Mouse (Mus musculus) E14TG2a.4 (cell line): ENCODE data around the gene Vmn2r90.
A peak's percentile ranks its signal among the peaks of the same experiment; 100 is the strongest.
"Not testable (repeated sequence)": the region's sequence is repeated elsewhere in the genome, so short reads cannot be mapped to it uniquely, and the experiment has no call there.

Experiments
- H3K27me3 ChIP-seq: 2 replicates; pipeline ENCODE4 v1.6.1; 2014; ENCODE audit warnings: low read length, control low read depth; ENCODE audit not compliant: insufficient read depth
- H3K36me3 ChIP-seq: 2 replicates; pipeline ENCODE4 v1.6.1; 2014; ENCODE audit warnings: low read length, control low read depth; ENCODE audit not compliant: insufficient read depth
- H3K4me1 ChIP-seq: replicated peaks from 2 replicates; pipeline ENCODE4 v1.6.1; 2014; ENCODE audit warnings: low read depth, low read length, control low read depth
- H3K4me3 ChIP-seq: replicated peaks from 2 replicates; pipeline ENCODE4 v1.5.1; 2014; ENCODE audit warnings: mild to moderate bottlenecking, low read length
- H3K9me3 ChIP-seq: 2 replicates; pipeline ENCODE4 v1.6.1; 2014; ENCODE audit warnings: low read length, control low read depth
- CTCF ChIP-seq: conservative IDR thresholded peaks from 2 replicates; pipeline ENCODE4 v1.5.1; 2014; ENCODE audit warnings: low read length
- NANOG ChIP-seq: IDR thresholded peaks from 2 replicates; pipeline ENCODE4 v1.6.1; 2014; ENCODE audit warnings: borderline replicate concordance, low read length, mixed read lengths
- POU5F1 ChIP-seq: IDR thresholded peaks from 2 replicates; pipeline ENCODE4 v1.6.1; 2014; ENCODE audit warnings: low read length, borderline replicate concordance

The Vmn2r90 gene

DNA sequence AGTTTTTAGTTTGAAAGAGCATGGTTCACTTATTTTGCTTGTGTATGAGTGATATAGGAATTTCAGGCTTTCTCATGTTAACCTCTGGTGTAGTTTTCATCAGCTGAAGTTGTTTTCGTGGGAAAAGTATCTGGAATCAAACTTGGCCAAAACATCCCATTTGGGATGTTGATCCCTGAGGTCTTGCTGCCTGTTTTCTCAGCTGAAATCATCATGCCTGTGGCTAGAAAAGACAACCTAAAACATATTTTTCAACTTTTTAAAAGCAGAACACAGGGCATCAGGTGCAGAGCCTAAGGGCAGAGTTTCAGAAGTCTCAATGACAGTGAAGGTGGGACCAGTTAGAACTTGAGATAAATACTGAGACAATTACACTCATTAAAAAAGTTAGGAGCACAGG lies at the start of gene Vmn2r90:
Gene Vmn2r90, plus strand, starts transcription at position 301 of the 400 bp plus-strand sequence.
- Histone ChIP-seq H3K27me3 (no peaks in the 10 kb centered on the region), H3K9me3 (no peaks in the 10 kb centered on the region), H3K4me3 (no peak within 1 kb of the TSS), H3K4me1 (no peaks in the 10 kb centered on the region), H3K36me3 (no peaks in the 10 kb centered on the region)
- no peak for TF ChIP-seq POU5F1
- no peak for TF ChIP-seq CTCF
- no peak for TF ChIP-seq NANOG

DNA sequence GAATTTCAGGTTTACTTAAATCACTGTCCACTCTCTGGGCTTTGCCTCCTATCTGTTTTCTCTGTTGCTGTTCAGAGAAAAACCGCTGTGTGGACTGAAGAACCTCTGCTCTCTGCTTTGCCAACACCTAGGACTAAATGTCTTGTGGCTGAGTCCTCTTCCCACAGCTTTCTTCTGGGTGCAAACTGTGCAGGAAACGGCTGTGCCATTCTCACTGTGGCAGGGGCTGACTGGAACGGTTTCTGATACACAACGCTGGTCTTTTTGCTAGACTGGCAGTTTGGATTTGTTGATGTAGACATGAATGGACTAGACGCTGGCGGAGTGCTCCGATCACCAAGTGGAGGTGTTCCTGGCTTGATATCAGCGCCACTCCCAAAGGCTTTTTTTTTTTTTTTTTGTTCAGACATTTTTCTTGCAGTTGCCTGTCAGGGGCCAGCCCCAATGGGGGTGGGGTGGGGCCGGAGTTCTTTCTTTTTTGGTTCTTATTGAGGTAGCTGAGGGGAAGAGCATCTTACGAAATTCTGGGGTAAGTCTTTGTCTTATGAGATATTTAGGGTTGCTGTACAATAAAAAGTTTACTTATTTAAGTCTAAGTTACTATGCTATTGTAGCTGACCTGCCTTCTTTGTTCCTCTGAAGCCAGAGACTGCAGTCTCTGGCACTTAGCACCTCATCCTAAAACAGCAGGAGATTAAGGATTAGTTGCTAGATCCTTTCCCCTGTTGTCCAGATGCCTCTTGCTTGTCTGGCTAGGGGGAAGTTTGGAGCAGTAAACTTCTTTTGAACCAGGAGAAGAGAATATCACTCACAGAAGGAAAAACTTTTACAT lies 48.3 kb upstream of the Vmn2r90 start:
- Histone ChIP-seq H3K4me3 (peak overlapping the region; percentile 45; the same call in 1 of the 2 replicates), H3K36me3 (no peaks in the 10 kb centered on the region), H3K9me3 (0 out of 2 replicates have a peak, but pooled peaks cover 5% of the 10 kb centered on the region), H3K27me3 (0 out of 2 replicates have a peak, but pooled peaks cover 5% of the 10 kb centered on the region), H3K4me1 (peaks cover 18% of the 10 kb centered on the region)
- no peak for TF ChIP-seq CTCF
- peak; percentile 67; the same call in 1 of the 2 replicates for TF ChIP-seq NANOG

DNA sequence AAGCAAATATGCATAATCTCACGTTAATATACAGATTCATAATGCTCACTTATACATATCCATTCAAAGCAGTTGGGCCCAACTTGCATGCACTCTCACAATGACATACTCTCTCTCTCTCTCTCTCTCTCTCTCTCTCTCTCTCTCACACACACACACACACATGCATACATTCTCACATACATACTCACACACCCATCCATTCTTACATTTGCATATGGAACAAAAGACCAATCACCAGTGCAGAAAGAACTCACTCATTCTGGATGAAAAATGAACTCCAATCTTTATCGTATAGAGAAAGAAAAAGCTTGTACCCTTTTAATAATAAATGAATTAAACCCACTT lies 47.7 kb upstream of the Vmn2r90 start:
- no peak for TF ChIP-seq POU5F1
- no peak for TF ChIP-seq CTCF
- TF ChIP-seq NANOG, result no peak
- H3K27me3 ChIP-seq, result 0 out of 2 replicates have a peak, but pooled peaks cover 5% of the 10 kb centered on the region
- H3K9me3 ChIP-seq, result 0 out of 2 replicates have a peak, but pooled peaks cover 5% of the 10 kb centered on the region
- peaks cover 18% of the 10 kb centered on the region for H3K4me1 ChIP-seq
- H3K4me3 ChIP-seq, result no peak overlapping the region
- H3K36me3 ChIP-seq, result no peaks in the 10 kb centered on the region

DNA sequence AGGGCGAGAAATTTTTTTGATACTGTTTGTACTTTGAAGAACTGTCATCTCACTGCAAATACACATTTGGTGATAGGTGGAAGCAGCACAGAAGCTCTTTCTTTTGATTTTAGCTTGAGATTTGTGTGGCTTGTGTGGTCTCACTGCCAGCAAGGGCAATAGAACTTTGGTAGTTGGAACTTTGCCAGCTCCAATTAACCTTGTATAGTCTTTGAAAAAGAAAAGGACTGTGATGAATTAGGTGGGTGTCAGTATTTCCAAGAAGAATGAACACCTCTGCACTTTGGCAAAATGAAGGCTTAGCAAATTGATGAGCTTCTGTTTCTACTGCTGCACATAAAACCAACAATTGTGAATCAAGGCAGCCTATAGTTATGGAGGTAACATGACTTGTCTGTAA lies 24.8 kb upstream of the Vmn2r90 start:
- no peaks in the 10 kb centered on the region for H3K27me3 ChIP-seq
- H3K4me3 ChIP-seq, result no peak overlapping the region
- H3K4me1 ChIP-seq, result no peaks in the 10 kb centered on the region
- no peaks in the 10 kb centered on the region for H3K36me3 ChIP-seq
- no peaks in the 10 kb centered on the region for H3K9me3 ChIP-seq
- TF ChIP-seq POU5F1 (no peak), NANOG (no peak), CTCF (no peak)

DNA sequence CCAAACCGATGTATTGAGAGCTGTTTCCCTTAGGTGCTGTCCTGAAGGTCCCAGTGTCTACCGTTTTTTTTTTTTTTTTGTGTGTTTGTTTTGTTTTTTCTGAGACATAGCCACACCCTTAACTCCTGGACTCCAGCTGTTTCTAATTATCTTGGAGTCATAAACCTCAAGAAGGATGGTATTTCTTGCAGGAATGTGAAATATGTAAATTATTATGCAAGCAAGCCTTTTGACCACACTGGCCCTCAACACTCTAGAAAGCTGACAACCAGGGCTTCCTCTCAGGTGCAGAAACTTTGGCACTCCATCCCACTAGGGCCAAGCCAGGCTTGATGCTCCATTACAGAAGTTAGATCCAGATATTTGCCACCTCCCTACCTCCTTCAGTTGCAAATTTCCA lies 12.9 kb upstream of the Vmn2r90 start:
- Histone ChIP-seq H3K4me3 (no peak overlapping the region), H3K27me3 (no peaks in the 10 kb centered on the region), H3K4me1 (no peaks in the 10 kb centered on the region), H3K36me3 (no peaks in the 10 kb centered on the region), H3K9me3 (no peaks in the 10 kb centered on the region)
- TF ChIP-seq CTCF (no peak), POU5F1 (no peak), NANOG (no peak)

DNA sequence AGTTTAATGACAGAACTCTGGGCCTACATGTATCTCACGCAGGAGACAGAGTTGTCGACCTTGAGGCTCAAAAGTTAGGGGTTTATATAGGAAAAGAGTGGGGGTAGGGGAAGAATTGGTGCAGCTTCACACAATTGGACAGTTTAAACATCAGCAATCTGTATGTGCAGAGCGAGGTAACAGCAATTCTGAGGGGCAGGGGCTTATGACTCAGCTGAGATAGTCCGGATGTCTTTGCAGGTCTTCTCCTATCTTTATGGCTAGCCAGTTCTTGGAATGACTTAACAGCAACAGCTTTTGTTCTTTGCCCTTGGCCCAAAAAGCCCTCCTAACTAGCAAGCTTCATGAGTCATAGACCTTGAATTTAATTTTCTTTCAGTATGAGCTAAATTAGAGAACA lies 28.8 kb downstream of the Vmn2r90 start:
- H3K9me3 ChIP-seq, H3K4me3 ChIP-seq, H3K27me3 ChIP-seq, H3K36me3 ChIP-seq: not testable (repeated sequence)
- H3K4me1 ChIP-seq, result peaks cover 22% of the 10 kb centered on the region

DNA sequence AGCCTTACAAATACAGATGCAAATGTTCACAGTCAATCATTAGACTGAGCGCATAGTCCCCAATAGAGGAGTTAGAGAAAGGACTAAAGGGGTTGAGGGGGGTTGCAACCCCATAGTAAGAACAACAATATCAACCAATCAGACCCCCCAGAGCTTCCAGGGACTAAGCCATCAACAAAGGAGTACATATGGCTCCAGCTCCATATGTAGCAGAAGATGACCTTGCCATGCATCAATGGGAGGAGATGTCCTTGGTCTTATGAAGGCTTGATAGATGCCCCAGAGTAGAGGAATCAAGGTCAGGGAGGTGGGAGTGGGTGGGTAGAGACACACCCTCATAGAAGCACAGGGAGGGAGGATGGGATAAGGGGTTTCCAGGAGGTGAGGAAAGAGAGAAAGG lies 35.1 kb downstream of the Vmn2r90 start:
- no peaks in the 10 kb centered on the region for H3K9me3 ChIP-seq
- no peaks in the 10 kb centered on the region for H3K27me3 ChIP-seq
- H3K36me3 ChIP-seq, result no peaks in the 10 kb centered on the region
- H3K4me3 ChIP-seq, result no peak overlapping the region
- peaks cover 30% of the 10 kb centered on the region for H3K4me1 ChIP-seq
- no peak for TF ChIP-seq CTCF
- TF ChIP-seq NANOG, result peak; percentile 99

DNA sequence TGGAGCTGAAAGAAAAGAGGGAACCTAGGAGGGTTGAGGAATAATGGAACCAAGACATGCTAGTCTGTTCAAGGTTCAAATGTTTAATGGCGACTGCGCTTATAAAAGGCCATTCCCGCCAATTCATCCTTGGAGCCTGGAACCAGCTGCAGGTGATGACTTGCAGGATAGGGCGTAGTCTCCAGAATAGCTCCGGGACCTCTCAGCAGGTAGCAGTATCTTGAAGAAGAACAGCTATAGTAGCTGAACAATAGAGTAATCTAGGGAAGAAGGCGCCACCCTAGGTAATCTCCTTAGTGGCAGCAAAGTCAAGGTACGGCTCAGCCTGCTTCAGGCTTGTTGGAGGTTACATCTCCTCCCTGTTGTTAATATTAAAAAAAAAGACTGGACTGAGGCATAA lies 35.8 kb downstream of the Vmn2r90 start:
- H3K9me3 ChIP-seq, H3K27me3 ChIP-seq, H3K36me3 ChIP-seq: not testable (repeated sequence)
- Histone ChIP-seq H3K4me1 (peaks cover 27% of the 10 kb centered on the region), H3K4me3 (peak overlapping the region; percentile 39; the same call in 1 of the 2 replicates)
- TF ChIP-seq NANOG, result peak; percentile 72; the same call in 1 of the 2 replicates

DNA sequence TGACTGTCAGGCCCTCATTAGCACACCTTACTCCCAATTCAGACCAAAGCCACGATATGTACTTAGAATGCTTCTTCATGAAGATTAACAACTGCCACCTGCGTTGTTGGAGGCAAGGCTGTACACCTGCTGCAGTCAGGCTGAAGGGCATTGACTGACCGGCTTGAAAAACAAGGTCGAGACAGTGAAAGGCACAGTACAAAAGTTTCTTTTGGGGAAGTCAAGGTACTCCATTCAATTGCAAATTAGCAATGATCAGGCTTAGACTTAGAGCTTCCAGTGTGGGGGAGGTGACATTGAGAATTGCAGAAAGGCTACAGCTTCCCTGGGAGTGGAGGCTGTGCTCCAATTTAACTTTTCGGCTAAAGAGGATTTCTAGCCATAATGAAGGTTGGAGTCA lies 36.4 kb downstream of the Vmn2r90 start:
- not testable (repeated sequence) for H3K36me3 ChIP-seq, H3K27me3 ChIP-seq, H3K9me3 ChIP-seq
- Histone ChIP-seq H3K4me3 (peak overlapping the region; percentile 39; the same call in 1 of the 2 replicates), H3K4me1 (peaks cover 27% of the 10 kb centered on the region)
- peak; percentile 93 for TF ChIP-seq NANOG
- peak; percentile 92 for TF ChIP-seq POU5F1

DNA sequence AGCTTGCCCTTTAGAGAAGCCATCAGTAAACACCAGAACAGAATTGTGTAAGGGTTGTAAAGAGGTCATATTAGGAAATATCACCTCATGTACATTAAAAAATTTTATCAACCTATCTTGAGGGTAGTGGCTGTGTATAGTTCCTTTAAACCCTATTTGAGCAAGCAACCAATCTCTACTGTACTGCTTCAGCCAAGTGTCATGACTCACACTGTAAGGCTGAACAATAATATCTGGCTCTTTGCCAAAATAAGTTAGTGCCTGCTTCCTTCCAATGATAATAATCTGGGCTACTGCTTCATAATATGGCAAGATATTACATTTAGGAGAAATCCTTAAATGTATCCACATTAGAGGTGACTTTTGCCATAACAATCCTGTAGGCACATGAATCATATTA lies 38.0 kb downstream of the Vmn2r90 start:
- H3K27me3 ChIP-seq, H3K36me3 ChIP-seq, H3K9me3 ChIP-seq, H3K4me3 ChIP-seq: not testable (repeated sequence)
- H3K4me1 ChIP-seq, result peaks cover 34% of the 10 kb centered on the region
